Mouse (Mus musculus): ENCODE measurements at regions not wholly inside any gene's neighbourhood (a gene's known extent, or its start where the extent isn't known, plus 50 kb on each side); places are given as distances from the start of the nearest gene placed in this dataset.

DNA sequence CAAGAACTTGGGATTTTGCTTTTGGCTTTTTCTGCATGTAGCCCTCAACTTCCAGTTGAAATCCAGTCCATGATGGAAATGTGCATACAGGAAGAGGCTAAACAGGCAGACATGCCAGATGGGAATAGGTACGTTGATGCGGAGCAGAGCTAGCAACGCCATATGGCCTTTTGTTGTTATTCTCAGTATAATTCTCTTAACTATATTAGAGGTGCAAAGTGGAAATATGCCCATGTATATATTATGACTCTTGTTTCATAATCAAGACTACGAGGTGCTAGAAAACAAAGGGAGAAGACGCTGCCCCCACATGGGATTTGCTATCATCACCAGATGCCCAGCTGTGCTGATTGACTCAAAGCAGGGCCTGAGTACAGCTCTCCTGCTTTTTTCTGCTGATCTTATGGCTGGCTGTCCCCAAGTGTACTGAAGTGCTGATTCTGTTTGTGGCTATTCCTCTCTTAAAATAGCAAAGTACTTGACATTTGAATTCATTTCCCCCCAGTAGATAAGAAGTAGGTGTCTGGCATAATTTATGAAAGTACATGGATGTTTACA, 159.7 kb upstream of the Tmtc4 start:
- no peak for ATAC-seq (ENCODE audit: insufficient number of reproducible peaks, low FRiP score, low TSS enrichment, low read depth)
- 70% methylated on average over 5 of the region's 5 CpGs for WGBS
- no peak overlapping the region for H3K27ac ChIP-seq

DNA sequence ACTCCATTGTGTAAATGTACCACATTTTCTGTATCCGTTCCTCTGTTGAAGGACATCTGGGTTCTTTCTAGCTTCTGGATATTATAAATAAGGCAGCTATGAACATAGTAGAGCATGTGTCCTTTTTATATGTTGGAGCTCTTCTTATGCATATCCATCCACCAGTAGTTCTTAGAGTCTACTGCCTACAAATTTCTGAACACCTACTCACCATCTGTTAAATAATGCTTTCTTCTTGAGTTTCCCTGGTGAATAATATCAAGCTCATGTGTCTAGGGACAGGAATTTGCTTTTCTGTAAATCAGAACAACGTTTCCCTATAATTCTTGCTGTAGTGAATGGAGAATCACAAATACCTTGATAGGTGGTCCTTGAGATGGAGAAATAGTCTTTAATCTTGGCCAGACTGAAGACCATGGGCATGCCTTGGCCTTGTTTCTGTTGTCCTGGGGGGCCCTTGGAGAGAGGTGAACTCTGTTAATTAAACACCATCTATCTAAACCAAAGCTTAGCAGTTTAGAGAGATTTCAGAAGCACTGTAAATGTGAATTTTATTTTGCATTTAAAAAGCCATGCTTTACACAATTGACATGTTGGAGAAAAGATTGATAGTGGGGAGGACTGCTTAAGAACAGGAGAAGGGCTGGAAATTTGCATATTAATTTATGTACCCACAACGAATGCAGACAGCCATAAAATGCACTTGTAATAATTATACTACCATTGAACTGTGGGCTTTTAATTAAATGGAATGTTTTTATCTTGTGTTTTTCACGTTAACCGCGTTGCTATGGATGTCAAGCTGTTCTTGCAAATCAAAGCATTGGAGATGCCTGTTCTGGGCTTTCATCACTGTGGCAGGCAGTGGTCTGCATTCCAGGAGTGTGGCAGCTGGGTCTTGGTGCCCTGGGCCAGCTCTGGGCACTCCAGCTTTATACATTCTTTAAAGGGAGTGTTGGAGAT, 155.2 kb upstream of the Tmtc4 start:
- Histone ChIP-seq H3K9me3 (no peaks in the 10 kb centered on the region), H3K27me3 (no peaks in the 10 kb centered on the region), H3K4me2 (no peak overlapping the region), H3K36me3 (no peaks in the 10 kb centered on the region), H3K4me1 (no peaks in the 10 kb centered on the region), H3K4me3 (no peak overlapping the region), H3K27ac (no peak overlapping the region), H3K9ac (no peak overlapping the region)
- 55% methylated on average over 6 of the region's 6 CpGs for WGBS
- ATAC-seq (ENCODE audit: insufficient number of reproducible peaks, low FRiP score, low TSS enrichment, low read depth) = no peak

More for the DNA sequence above, 159.7 kb upstream of the Tmtc4 start:
- H3K4me1 ChIP-seq = no peaks in the 10 kb centered on the region
- no peak overlapping the region for H3K4me2 ChIP-seq
- no peaks in the 10 kb centered on the region for H3K36me3 ChIP-seq
- H3K27me3 ChIP-seq = no peaks in the 10 kb centered on the region
- no peak overlapping the region for H3K9ac ChIP-seq
- no peaks in the 10 kb centered on the region for H3K9me3 ChIP-seq
- H3K4me3 ChIP-seq = no peak overlapping the region

DNA sequence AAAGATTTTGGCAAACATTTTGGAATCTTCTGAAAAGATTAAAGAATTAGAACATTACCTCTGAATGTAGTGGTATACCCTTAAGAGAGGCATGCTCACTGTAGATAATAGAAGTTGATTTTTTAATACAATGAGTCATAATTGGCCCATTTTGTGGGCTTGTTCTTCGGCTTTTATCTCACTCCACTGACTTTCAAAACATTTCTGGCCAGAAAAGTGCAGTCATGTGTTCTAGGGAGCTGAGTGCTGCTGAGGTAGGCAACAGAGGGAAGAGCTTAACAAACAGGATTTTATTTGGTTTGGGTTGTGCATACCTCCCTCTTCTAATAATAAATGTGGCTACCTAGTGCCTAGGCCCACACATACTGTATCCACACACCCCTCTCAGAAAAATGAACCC, 150.1 kb upstream of the Tmtc4 start:
- ATAC-seq (ENCODE audit: insufficient number of reproducible peaks, low FRiP score, low TSS enrichment, low read depth) = no peak
- Histone ChIP-seq H3K4me1 (no peaks in the 10 kb centered on the region), H3K27me3 (no peaks in the 10 kb centered on the region), H3K27ac (no peak overlapping the region), H3K9ac (no peak overlapping the region), H3K4me3 (no peak overlapping the region), H3K4me2 (no peak overlapping the region), H3K9me3 (no peaks in the 10 kb centered on the region), H3K36me3 (no peaks in the 10 kb centered on the region)
- WGBS = 48% methylated on average over 1 of the region's 1 CpGs

DNA sequence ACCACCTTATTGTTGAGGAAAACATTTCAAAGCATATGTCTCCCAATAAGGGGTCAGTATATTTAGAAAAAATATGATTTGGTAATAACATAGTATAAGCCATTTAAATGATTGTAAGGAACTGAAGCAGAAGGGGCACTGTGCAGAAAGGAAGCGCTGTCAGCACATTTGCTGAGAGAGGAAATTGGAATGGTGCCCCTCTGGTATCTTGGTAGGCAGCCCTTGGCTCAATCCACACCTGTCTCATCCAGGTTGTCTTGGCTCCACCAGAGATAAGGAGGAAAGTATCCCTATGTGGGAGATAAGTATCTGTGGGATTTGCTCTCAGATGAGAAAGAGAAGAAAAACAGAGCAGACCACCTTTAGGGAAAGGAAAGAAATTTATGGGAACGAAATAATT, 136.5 kb upstream of the Tmtc4 start:
- Histone ChIP-seq H3K27me3 (no peaks in the 10 kb centered on the region), H3K9me3 (no peaks in the 10 kb centered on the region), H3K9ac (no peak overlapping the region), H3K27ac (no peak overlapping the region), H3K36me3 (no peaks in the 10 kb centered on the region), H3K4me2 (no peak overlapping the region), H3K4me3 (no peak overlapping the region), H3K4me1 (no peaks in the 10 kb centered on the region)
- no peak for ATAC-seq (ENCODE audit: insufficient number of reproducible peaks, low FRiP score, low TSS enrichment, low read depth)
- 85% methylated on average over 2 of the region's 2 CpGs for WGBS

DNA sequence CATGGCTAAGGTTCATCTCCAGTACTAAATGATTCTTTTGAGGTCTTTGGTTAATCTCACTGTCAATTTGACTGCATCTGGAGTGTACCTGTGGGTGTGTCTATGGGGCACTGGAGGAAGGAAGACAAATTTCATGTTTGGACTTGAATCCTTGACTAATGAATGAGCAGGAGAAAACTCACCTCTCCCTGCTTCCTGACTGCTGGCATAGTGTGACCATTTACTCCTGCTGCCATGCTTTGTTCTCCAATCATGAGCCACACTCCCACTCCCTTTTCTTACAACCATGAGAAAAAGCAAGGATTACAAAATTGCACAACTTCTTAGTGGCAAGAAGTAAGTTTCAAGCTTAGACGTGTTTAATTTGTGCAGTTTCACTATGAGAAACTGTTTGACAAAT, 132.5 kb upstream of the Tmtc4 start:
- no peaks in the 10 kb centered on the region for H3K27me3 ChIP-seq
- ATAC-seq (ENCODE audit: insufficient number of reproducible peaks, low FRiP score, low TSS enrichment, low read depth) = no peak
- no peak overlapping the region for H3K9ac ChIP-seq
- WGBS = 71% methylated on average over 1 of the region's 1 CpGs
- no peak overlapping the region for H3K4me3 ChIP-seq
- no peak overlapping the region for H3K27ac ChIP-seq
- H3K9me3 ChIP-seq = no peaks in the 10 kb centered on the region
- H3K36me3 ChIP-seq = no peaks in the 10 kb centered on the region
- no peak overlapping the region for H3K4me2 ChIP-seq
- no peaks in the 10 kb centered on the region for H3K4me1 ChIP-seq

DNA sequence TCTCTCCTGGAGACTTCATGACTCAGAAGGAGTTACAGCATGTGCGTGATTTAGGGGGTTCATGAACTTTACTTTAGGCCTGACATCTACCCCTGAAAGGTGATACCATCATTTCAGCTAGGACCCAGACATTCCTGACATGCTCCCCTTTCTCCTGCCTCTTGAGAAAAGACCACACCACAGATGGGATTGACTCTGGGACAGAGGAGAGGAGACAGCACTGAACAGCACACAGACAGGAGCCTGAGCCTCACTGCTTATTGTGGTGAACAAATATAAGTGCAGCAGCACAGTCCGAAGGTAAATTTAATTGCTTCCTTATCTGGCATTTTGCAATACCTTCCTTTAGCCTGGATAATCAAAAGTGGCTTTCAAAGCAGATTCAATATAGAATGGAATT, 126.7 kb upstream of the Tmtc4 start:
- no peak overlapping the region for H3K4me3 ChIP-seq
- 64% methylated on average over 2 of the region's 2 CpGs for WGBS
- no peak for ATAC-seq (ENCODE audit: insufficient number of reproducible peaks, low FRiP score, low TSS enrichment, low read depth)

DNA sequence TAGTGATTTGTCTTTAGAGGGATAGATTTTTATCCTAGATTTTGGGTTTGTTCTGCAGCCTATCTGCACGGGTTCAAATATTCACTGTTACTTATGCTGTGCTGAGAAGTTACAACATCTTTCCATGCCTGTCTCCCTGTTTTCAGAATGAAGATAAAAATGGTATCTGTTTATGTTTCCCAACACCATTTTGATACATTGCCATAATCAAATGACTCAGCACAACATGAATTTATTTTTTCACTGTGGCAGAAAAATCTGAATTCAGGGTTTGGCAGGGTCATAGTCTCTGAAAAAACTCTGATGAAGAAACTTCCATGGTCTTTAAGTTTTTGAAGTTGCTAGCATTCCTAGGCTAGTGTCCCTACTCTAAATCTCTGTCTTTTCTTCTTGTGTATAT, 116.5 kb upstream of the Tmtc4 start:
- no peak for ATAC-seq (ENCODE audit: insufficient number of reproducible peaks, low FRiP score, low TSS enrichment, low read depth)
- Histone ChIP-seq H3K9ac (no peak overlapping the region), H3K4me1 (no peaks in the 10 kb centered on the region), H3K36me3 (no peaks in the 10 kb centered on the region), H3K27me3 (no peaks in the 10 kb centered on the region), H3K9me3 (no peaks in the 10 kb centered on the region), H3K4me3 (no peak overlapping the region), H3K4me2 (no peak overlapping the region), H3K27ac (no peak overlapping the region)
- WGBS = 68% methylated on average over 1 of the region's 1 CpGs

More for the DNA sequence above, 126.7 kb upstream of the Tmtc4 start:
- H3K9me3 ChIP-seq = no peaks in the 10 kb centered on the region
- H3K27ac ChIP-seq = no peak overlapping the region
- no peaks in the 10 kb centered on the region for H3K27me3 ChIP-seq
- H3K36me3 ChIP-seq = no peaks in the 10 kb centered on the region
- no peak overlapping the region for H3K9ac ChIP-seq
- H3K4me2 ChIP-seq = no peak overlapping the region
- H3K4me1 ChIP-seq = no peaks in the 10 kb centered on the region

DNA sequence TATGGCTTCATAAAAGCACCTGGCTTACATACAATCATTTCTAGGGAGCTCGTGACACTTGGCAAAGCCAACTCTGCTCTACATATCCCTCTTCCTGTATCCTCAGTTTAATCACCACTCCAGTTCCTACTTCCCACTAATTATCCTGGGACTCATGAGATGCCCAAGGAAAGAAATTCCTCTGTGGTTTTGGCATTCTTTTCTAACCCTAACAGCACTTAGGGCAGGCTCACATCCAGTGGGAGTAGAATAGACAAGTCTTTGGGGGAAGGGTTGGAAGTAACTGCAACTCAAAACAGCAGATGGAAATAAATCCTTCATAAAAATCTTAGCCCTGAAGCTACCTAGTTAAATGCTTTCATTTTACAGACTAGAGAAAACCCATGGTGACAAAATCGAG, 112.3 kb upstream of the Tmtc4 start:
- no peak overlapping the region for H3K27ac ChIP-seq
- H3K4me1 ChIP-seq = no peaks in the 10 kb centered on the region
- H3K4me2 ChIP-seq = no peak overlapping the region
- no peaks in the 10 kb centered on the region for H3K27me3 ChIP-seq
- H3K9ac ChIP-seq = no peak overlapping the region
- ATAC-seq (ENCODE audit: insufficient number of reproducible peaks, low FRiP score, low TSS enrichment, low read depth) = no peak
- 61% methylated on average over 2 of the region's 2 CpGs for WGBS
- H3K4me3 ChIP-seq = no peak overlapping the region
- H3K36me3 ChIP-seq = no peaks in the 10 kb centered on the region
- no peaks in the 10 kb centered on the region for H3K9me3 ChIP-seq

DNA sequence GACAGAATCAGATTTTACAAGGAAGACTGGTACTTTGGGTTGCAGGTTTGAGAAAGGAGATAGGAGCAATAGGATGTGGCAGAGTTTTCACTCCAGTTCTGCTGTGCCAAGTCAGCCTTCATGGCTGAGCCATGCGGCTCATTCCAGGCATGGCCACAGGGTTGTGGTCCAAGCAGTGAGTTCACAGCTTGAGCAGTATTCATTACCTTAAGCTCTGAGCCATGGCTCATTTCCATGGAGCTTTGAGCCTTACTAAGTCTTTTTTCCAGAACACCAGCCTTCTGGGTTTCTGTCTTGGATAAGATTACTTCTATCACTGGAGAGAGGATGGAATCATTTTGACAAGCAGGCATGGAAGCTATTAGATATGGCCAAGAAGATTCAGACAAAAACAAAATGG, 98.2 kb upstream of the Tmtc4 start:
- no peak for ATAC-seq (ENCODE audit: insufficient number of reproducible peaks, low FRiP score, low TSS enrichment, low read depth)
- no peak overlapping the region for H3K27ac ChIP-seq
- no peak overlapping the region for H3K4me3 ChIP-seq
- H3K9me3 ChIP-seq = no peaks in the 10 kb centered on the region
- no peak overlapping the region for H3K4me2 ChIP-seq
- H3K27me3 ChIP-seq = no peaks in the 10 kb centered on the region
- H3K9ac ChIP-seq = no peak overlapping the region
- H3K36me3 ChIP-seq = no peaks in the 10 kb centered on the region
- 77% methylated on average over 1 of the region's 1 CpGs for WGBS
- no peaks in the 10 kb centered on the region for H3K4me1 ChIP-seq

DNA sequence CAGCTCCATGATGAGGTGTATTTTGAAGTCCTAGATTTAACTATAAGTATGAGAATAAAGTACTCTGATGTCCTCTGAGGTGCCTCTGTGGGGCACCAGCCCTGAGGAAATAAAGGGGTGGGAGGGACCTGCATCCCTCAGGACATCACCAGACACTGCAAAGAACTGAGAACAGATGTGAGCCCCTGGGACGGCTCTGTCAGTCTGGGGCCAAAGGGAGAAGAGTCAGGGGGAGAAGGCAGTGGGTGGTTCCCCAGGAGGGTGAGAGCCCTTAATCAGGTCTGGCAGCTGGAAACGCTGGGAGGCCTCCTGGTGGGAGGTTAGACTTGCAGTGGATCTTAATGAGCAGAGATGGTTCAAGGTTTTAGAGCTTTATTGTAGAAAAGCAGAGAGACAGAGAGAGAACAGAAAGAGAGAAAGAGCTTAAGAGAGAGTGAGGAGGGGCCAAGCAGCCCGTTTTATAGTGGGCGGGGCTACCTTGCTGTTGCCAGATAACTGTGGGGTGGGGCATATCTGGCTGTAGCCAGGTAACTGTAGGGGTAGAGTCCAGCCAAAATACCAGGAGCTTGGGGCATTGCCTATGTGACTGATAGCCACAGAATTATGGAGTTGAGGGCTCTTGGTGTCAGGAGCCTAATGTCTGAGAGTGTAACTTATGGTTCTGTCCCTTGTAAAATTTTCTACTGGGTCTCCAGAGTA, 97.3 kb upstream of the Tmtc4 start:
- no peaks in the 10 kb centered on the region for H3K9me3 ChIP-seq
- no peak overlapping the region for H3K27ac ChIP-seq
- H3K9ac ChIP-seq = no peak overlapping the region
- no peak overlapping the region for H3K4me3 ChIP-seq
- H3K36me3 ChIP-seq = no peaks in the 10 kb centered on the region
- no peaks in the 10 kb centered on the region for H3K27me3 ChIP-seq
- WGBS = 29% methylated on average over 4 of the region's 4 CpGs
- H3K4me1 ChIP-seq = no peaks in the 10 kb centered on the region
- H3K4me2 ChIP-seq = no peak overlapping the region
- no peak for ATAC-seq (ENCODE audit: insufficient number of reproducible peaks, low FRiP score, low TSS enrichment, low read depth)

DNA sequence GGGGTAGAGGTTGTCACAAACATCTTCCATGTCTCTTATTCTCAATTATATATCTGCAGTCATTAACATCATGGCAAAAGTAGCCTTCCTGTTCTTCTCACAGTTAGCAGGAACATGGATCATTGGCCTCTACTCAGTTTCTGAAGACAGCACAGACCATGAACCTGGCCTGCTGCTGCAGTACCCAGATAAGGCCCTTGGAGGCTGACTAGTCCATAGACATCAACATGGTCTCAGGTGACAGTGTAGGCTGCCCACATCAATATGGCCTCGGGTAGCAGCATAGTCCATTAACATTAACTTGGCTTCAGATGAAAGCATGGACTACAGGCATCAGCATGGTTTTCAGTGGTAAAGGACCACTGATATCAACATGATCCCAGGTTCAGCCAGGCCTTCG, 95.9 kb upstream of the Tmtc4 start:
- Histone ChIP-seq H3K4me1 (no peaks in the 10 kb centered on the region), H3K27ac (no peak overlapping the region), H3K4me2 (no peak overlapping the region), H3K9me3 (no peaks in the 10 kb centered on the region), H3K9ac (no peak overlapping the region), H3K36me3 (no peaks in the 10 kb centered on the region), H3K27me3 (no peaks in the 10 kb centered on the region), H3K4me3 (no peak overlapping the region)
- no peak for ATAC-seq (ENCODE audit: insufficient number of reproducible peaks, low FRiP score, low TSS enrichment, low read depth)
- 80% methylated on average over 2 of the region's 2 CpGs for WGBS

DNA sequence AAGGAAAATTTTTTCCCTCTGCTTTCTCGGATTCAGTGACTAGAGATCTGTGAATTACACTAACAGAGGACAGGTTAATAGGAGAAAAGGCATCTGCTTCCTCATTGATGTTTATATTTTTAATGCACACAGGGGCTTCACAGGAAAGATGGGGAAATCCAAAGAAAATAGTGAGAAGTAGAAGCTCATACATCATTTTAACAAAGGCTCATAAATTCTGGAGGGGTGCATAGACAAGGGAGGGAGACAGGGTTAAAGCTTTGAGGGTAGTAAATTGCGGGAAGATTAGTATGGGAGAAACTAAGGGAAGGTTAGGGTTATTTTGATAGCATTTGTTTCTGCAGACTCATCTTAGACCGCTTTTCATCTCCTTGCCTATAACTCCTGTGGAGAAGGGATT, 95.0 kb upstream of the Tmtc4 start:
- H3K9ac ChIP-seq = no peak overlapping the region
- H3K4me3 ChIP-seq = no peak overlapping the region
- H3K36me3 ChIP-seq = no peaks in the 10 kb centered on the region
- H3K4me2 ChIP-seq = no peak overlapping the region
- no peaks in the 10 kb centered on the region for H3K9me3 ChIP-seq
- no peak for ATAC-seq (ENCODE audit: insufficient number of reproducible peaks, low FRiP score, low TSS enrichment, low read depth)
- no peaks in the 10 kb centered on the region for H3K27me3 ChIP-seq
- no peaks in the 10 kb centered on the region for H3K4me1 ChIP-seq
- WGBS = 70% methylated on average over 3 of the region's 3 CpGs
- H3K27ac ChIP-seq = no peak overlapping the region

Data from limb, embryonic 15.5 days (tissue).